Mouse (Mus musculus) gastrocnemius, postnatal 36 days (tissue): ENCODE data around the gene Nacc1. TPM values are rescaled to one million over a fixed set of nuclear protein-coding genes. Genes with fewer than 3 reads are reported as not detected.

Source experiments
- DNase-seq, 2 experiments: peaks; one replicate each; pipeline ENCODE4 v3.0.0; 2022
- intact Hi-C: fragments of 180-260 bp; cut with DNase I; formaldehyde crosslinking; loops from one replicate; pipeline ENCODE4 v1.15.1; 2025
- long read RNA-seq, 2 experiments: library from polyadenylated mRNA; stranded (forward); transcript quantifications; one replicate each; pipeline ENCODE4 v2.0.0; 2021
- total RNA-seq, 2 experiments: library from RNA; stranded (reverse); gene quantifications; 2 replicates each; pipeline ENCODE4 v1.2.3; 2021

Gene Nacc1
- total RNA-seq = 10 to 100 TPM; 18.1 to 20.1 TPM
- long read RNA-seq, experiment 1, full-length matches to known transcripts = 1 of 14 reads
- long read RNA-seq, experiment 1, partial matches to known transcripts = 0 of 14 reads
- long read RNA-seq, experiment 1, other reads (novel, unspliced or antisense) = 13 of 14 reads
- long read RNA-seq, experiment 2, full-length matches to known transcripts = 4 of 14 reads
- long read RNA-seq, experiment 2, partial matches to known transcripts = 0 of 14 reads
- long read RNA-seq, experiment 2, other reads (novel, unspliced or antisense) = 10 of 14 reads

DNA sequence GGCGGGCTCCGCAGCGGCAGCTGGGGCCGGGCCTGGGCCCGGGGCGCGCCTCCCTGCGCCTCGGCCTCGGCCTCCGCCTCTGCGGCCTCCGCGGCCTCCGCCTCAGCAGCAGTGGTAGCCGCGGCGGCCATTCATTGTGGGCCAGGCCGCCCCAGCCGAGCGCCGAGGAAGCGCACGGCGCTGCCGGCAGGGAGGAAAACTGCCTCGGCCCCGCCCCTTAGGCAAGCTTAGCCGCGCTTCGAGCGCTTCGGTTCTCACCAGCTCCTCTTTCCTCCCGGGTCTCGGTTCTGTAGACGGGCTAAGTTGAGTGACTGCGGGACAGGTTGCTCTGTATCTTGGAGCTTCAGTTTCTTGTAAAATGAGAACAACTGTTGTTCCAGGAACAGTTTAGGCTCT, at the start of gene Nacc1:
Nacc1 (minus strand) TSS at position 158 of the 396 bp plus-strand sequence.
- intact Hi-C loops = no loop called here
- DNase-seq = peak; percentile 69 to 81

DNA sequence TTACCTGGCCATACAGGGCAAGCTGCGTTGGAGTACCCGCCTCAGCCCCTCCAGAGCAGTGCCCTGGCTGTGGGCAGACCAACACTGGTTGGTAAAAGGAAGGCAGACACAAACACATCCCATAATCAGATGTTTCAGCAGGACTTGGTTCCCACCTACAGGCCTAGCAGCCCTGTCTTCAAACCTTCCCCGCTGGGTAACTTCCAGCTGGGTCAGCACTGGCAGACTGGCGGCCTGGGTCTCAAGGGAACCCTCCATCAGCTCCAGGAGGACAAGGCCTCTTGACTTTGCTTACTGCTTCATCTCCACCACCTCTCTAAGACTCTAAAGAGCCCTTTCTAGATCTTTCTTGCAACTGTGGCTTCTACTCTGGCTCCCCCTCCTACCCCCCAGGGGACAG, 48.9 kb upstream of the Nacc1 start:
- DNase-seq = no peak
- intact Hi-C loops = loop anchor here (2.0 kb wide), 1 partner anchor 72 kb away; no protein-coding TSS in a partner anchor

DNA sequence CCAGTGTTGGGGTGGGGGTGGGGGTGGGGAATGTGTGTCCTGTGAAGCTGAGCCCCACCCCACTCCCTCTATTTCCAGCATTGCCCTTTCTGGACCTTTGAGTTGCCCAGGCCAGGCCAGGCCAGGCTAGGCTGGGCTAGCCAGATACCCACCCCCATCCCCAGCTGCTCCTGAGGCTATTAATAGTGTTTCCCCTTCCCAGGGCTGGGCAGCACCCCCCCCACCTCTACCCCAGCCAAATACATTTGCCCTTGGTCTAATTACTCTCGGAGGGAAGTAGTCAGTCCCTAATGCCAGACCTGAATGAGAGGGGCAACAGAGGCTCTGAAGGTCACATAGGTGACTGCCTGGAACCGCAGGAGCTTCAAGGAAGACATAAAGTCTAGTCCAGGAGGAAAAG, 47.9 kb upstream of the Nacc1 start:
- peak in 1 of 2 experiments; percentile 53 for DNase-seq
- intact Hi-C loops = no loop called here

DNA sequence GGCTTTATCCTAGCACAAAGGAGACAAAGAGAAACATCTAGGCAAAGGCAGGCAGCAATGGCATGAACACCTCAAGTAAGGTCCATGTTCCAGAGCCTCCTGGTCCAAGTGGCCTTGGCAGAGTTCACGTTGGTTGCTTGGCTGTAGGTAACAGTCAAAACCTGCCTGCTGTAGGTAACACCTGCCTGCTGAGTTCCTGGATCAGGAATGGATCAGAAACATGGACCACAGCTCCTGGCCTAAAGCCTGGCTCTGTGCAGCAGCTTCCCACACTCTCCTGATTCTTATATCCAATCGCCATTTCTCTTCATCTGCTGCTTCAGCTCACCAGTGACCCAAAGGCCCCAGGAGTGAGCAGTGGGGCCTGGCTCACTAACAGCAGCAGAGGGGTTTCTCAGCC, 47.0 kb upstream of the Nacc1 start:
- intact Hi-C loops = no loop called here
- DNase-seq = no peak

DNA sequence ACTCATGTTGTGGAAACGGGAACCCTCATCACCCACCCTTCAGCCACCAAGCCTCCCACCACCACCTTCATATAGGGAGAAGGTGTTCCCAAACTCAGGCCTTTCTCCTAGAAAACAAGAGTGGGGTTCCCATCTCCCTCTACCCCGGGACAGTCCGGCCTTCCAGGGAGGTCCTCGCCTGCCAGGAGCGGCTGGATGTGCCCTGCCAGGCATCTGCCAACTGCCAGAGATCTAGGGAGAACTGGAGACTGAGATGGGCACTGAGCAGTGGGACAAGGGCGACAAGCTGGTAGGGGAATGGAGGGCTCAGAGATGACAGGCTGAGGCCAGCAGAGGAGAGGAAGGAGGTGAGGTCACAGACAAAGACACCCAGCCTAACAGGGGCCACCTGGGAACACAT, 46.3 kb upstream of the Nacc1 start:
- intact Hi-C loops = no loop called here
- no peak for DNase-seq

DNA sequence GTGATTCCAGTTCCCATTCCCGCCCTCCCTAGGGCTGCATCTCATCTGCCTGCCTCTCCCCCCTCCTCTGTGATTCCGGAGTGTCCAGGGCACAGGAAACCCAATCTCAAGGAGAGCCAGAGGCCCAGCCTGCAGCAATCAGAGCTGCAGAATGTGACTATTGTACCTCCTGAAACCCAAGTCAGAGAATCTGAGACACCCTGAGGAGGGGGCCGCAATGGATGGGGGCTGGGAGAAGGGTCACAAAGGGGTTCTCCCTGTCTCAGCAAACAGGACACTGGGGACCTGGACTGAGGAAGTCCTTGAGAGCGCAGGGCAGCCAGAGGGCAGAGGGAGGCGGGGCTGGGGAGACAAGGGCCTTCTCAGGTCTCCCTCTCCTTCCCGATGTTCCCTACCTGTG, 45.3 kb upstream of the Nacc1 start:
- intact Hi-C loops = no loop called here
- no peak for DNase-seq

DNA sequence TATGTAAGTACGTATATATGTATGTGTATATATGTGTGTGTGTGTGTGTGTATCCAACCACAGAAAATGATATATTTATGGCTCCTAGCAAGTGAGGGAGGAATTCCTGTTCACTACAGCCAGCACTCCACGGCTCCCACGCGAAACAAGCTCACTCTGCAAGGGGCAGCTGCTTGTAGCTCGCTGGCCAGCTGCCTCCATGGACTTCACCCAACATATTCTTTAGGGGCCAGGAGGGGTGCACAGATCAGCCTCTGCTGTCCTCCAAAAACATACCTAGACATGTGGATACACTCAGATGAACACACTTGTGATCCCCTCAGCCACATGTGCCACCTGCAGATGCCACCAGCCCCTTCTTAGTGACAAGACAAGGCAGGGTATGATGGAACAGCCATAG, 44.9 kb upstream of the Nacc1 start:
- DNase-seq = no peak
- intact Hi-C loops = no loop called here

DNA sequence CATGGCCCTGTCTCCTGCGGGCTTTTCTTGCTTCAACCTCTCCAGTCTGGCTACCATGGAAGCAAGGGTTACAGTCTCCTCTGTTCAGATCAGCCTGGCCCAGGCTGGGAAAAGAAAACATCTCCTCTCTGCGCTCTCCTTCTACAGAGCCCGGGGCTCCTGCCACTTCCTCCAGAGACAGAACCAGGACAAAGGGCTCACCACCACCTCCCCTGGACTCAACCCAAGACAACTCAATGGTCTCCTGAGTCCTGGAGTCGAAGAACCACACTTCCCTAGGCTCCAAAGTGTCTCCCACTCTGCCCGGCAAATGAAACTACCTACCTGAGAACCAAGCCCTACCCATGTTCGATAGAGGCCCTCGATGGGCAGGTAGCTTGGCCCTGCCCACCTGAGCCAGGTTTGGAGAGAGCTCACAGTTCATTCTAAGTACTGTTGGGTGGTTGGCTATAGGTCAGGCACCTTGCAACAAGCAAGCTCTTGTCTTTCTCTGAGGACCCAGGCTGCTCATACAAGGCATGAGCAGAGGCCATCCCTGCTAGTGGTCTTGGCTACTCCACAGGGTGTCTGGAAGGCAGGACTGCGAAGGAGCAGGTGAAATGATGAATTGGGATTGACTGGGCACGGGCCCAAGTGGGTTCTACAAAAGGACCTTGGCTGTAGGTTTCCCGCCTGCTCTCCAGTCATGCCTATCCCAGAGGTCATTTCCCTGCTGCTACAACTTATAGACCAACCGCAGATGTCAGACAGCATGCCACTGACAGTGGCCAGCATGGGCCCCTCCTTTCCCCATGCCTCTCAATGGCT, 43.9 kb upstream of the Nacc1 start:
- intact Hi-C loops = no loop called here
- no peak for DNase-seq

DNA sequence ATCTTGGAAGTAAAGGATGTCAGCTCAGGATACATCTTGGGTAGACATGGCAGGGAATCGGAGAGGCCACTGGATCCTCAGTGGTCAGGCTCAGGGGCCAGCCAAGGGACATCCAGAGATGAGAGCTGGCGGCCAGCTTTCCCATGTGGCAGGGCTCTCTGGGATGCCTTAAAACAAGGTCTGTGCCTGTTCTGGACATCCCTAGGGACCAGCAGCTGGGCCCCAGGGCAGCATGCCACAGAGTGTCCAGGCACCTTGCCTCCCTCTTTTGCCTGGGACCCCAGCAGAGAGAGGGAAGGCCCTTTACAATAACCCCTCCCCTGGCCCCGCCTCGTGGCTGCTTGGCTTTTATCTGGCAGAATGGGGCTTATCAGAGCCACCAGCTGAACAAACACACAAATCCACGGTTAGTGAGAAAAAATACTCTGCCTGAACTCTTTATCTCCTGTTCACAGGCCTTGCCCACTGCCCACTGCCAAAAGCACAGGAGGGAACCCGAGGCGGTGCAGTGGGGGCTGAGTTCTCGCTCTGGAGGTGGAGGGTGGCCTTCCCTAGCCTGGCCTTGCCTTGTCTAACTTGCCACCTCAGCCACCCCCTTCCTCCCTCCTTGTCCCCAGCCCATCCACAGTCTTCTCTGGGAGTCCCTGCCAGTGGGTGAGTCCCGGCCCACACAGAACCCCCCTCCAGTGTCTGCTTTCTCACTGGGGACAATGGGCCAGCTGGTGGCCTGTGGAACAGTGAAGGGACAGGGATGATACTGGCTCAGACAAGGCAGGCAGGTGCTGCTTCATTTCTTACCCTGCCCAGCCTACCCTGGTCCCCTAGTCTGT, 43.1 kb upstream of the Nacc1 start:
- DNase-seq = peak; percentile 50 to 60
- intact Hi-C loops = no loop called here

DNA sequence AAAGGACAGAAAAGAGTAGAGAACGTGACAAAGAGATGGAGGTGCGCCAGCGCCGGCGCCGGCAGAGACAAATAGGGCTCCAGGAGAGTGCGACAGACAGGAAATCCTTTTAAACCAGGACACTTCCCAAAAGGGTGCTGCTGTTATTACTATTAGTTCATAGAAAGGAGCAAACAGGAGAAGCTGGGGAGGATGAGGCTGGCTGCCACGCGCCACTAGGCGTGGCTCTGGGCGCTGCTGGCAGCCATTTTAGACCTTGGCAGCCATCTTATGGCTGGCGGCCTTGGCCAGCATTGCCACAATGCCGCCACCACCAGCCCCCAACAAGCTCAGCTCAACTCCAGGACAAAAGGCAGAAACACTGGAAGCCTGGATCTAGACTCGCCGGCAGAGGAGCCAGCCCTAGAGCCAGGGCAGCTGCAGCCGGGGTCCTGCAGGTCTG, 42.3 kb upstream of the Nacc1 start:
- DNase-seq = peak; percentile 48 to 65
- intact Hi-C loops = no loop called here

DNA sequence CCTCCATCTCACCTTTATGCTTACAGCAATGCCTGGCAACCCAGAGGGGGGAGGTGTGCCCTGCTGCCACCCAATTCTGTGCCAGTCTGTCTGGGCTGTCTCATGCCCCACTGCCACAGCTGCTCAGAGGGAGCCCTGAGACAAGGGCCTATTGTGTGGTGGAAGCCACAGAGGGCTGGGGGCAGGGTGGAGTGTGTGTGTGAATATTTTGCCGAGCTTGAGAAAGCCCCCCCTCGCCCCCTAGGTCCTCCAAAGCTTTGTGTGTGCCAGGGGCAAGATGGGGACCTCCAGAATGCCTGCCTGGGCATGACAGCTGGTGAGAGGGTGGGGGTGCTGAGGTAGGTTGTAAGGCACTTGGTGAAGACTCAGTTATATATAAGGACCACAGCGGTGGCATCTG, 40.8 kb upstream of the Nacc1 start:
- intact Hi-C loops = no loop called here
- no peak for DNase-seq

DNA sequence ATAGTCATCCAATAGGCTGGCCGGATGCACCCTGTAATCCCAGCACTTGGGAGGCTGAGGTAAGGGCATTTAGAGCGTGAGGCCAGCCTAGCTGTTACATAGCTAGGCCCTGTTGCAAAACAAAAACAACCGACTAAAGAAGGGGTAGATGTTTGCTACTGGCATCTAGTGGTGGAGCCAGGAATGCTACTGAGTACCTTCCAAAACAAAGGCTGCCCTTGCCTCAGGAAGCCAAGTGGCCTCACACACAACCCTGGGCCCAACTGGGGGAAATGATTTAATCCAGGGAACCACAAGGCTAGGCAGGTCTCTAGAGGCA, 38.2 kb upstream of the Nacc1 start:
- DNase-seq = no peak
- intact Hi-C loops = no loop called here

DNA sequence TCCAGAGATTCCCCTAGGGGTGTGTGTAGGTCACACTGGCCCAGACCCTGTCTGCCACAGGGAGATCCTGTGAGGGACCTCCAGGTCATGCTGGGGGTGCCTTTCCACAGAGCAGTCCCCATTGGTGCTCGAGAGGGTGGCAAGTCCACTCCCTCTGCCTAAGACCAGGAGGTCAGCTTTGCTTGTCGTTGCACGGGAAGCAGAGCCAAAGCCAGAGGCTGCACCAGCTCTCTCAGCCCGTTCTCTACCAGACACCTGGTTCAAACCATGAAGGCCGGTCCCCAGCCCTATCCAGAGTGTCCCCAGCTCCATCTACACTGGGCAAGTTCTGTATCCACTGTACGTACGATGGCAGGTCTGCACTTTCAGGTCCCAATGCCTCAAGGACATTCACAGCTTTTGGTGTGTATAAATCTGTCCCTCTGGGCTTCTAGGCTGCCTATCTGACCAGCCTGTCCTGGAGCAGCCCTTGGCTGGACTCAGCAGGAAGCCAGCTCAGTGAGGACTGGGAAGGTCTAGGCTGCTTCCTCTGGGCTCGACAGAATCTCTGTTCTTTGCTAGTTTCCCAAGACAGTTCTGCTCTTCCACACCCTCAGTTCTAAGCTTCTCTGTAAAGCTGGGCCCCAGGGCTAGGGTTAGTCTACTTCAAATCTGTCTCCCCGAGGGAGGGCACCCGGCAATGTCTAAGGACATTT, 37.7 kb upstream of the Nacc1 start:
- DNase-seq = no peak
- intact Hi-C loops = no loop called here

DNA sequence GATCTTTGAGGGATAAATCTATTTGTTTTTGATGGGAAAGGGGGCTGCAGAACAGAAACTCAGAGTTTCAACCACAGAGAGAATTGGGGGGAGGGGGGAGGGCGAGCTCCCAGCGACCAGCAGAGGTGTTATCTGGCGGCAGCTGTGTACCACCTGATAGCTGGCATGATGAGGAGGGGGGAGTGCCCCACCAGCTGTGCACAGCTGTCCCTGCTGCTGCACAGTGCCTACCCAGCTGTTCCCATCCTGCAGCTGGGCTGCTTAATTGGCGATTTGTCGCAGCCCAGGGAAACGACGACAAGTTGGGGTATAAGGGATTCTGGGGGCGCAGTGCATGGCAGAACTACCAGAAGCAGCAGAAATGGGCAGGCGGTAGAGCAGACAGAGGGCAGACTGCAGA, 37.0 kb upstream of the Nacc1 start:
- DNase-seq = no peak
- intact Hi-C loops = no loop called here

DNA sequence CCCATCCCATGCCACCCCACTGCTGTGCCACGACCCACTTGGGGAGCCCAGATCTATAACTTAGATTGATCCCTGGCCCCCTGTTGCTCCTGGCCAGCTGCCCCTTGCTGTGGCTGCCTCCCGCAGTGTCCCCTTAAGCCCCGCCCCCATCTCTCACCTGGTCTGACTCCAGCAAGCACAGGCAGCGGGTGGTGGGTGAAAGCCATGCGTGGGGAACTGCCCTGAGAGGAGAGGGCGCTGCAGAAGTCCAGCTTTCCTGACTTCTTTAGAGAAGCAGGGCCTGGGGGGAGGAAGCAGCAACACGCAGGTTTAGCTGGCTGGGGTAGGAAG, 35.9 kb upstream of the Nacc1 start:
- intact Hi-C loops = no loop called here
- DNase-seq = no peak

DNA sequence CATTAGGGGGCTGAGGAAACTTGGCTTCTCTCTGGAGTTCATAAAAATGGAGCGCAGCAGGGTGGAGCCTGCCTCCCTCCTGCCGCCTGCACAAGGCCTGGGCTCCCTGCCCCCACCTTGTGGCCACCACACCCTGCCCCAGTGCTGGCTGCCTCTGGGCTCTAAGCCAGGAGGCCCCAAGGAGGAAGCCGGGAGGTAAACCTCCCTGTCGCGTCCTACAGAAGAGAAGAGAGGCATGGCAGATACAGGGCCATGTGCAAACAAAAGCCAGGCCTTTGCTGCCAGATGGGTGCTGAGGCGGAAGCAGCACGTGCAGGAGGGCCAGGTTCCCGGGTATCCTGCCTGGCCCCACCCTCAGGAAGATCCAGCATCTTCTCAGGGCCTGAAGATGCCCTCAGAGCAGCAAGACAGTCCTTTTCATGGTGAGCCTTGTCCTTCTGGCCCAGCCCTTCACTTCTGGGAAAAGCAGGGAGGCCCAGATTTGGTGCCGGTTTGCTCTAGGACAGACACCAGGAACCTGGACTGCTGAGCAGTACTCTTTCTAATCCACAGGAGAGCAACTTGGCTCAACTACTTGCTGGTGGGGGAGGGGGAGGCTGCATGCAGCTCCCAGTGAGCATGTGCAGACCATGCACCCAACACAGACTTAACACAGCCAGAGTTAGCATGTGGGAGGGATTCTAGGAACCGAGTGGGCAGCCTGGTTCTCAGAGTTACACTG, 35.3 kb upstream of the Nacc1 start, which contains the start of gene G430095P16Rik:
G430095P16Rik (plus strand) TSS at position 158 of the 721 bp plus-strand sequence.
- peak in 1 of 2 experiments; percentile 79 for DNase-seq
- intact Hi-C loops = no loop called here

DNA sequence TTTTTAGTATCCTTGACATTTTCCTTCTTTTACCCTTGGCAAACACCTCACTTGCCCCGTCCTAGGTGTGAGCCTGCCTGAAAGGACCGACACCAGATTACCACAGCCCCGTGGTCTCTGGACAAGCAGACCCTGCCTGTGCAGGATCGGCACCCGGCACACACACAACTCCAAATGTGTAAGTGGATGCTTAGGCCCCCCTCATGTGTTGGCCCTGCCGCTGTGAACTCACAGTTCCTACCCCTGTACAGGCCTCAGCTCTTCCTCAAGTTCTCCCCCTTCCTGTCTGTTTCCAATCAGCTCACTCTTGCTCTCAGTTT, 34.8 kb upstream of the Nacc1 start:
- intact Hi-C loops = no loop called here

DNA sequence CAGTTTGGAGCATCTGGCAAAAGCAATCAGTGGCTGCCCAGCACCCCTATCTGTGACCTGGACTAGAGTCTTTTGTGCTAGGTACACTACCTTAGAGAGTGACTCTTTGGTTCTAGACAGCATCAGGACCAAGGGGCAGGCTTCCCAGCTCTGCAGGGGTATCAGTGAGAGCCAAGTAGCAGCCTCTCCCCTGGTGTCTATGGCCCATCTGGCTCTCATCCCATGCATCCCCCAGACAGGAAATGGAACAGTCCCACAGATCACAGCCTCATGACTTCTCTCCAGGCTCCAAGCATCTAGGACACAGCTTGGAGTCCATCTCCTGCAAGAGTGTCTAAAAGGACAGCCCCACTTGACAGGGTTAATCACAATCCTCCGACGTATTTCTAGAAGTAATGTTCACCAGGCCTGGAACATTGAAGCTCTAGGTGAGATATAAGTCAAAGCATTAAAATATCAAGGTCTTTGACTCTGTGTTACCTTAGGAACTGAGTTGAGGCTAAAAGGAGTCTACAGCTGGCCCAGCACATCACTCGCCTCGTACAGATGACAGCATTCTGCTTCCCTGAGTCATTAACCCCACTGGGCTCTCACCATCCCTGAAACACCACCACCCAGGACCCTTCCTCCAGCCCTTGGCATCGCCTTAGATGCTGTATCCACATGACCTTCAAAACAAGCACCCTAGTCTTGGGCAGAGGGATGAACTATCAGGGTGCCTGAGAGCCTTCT, 31.5 kb upstream of the Nacc1 start:
- no peak for DNase-seq
- intact Hi-C loops = no loop called here

More for the DNA sequence above, 34.8 kb upstream of the Nacc1 start:
- no peak for DNase-seq

DNA sequence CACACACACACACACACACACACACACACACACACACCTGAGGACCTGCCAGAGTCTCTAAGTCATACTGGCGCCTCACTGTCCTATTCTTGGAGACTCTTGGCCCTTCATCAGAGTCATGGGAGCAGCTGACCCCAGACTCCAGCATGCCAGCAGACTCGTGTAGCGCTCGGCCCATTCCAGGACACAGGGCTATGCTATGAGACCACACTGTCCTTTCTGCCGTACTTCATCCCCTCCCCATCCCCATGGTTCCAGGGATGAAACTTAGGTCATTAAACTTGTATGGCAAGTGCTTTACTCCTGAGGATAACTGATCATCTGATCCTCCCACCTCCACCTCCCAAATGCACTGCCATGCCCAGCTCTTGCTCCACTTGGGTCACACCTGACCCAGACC, 30.8 kb upstream of the Nacc1 start:
- DNase-seq = peak in 1 of 2 experiments; percentile 47
- intact Hi-C loops = no loop called here

DNA sequence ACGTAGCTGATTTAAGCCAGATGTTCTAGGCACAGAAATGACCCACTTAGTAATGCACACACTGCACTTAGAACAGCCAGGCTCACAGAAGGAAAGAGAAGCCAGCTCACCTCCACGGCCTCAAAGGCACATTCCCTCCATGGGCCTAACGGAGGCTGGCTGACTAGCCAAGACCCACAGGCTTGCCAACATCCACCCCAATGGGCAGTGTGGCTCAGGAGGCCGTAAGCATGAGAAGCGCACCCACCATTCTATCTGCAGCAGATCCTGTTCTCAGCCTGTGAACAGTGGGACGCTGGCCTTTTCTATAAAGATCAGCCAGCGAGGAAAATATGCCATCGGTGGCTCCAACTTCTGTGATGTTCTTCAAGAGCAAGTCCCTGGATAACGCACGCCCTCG, 29.1 kb upstream of the Nacc1 start:
- DNase-seq = no peak
- intact Hi-C loops = no loop called here
